Comparison of ENCODE assay signal across 15 mouse cellular contexts in the genomic region with DNA sequence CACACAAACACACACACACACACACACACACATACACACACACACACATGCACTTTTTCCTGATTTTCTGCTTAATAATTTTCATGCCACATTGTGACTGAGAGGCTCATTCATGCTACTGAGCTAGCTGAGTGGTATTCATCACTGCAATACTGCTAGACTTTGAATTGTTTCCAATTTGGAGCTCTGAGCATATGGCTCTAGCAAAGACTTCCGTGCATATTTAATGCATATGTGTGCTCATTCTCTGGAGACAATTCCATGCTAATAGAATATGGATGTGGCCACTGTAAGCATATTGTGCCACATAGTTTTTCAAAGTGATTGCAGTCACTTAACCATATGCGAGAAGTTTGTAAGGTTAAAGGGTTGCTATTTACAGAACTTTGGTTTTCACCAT.
DNase-seq lines count a peak whose midpoint lies in the region; ATAC-seq and TF ChIP-seq lines count a peak whose summit lies in the region.
"Had no signal": no experiment of that assay in that cellular context is flagged by ENCODE, and none has a peak within 500 bp of the region (broad histone marks: within the 10 kb centered on the region; RNA-seq: fewer than 3 reads in every experiment).

No protein-coding gene starts in this region.

- ATAC-seq in hindbrain, embryonic 15.5 days (ENCODE audit: low FRiP score, low read depth) = peak; percentile 71; the same call in 1 of the 2 replicates

- no peak overlapping the region for H3K27ac ChIP-seq in hindbrain, embryonic 15.5 days (replicated peaks)
- H3K27ac ChIP-seq: limb, embryonic 15.5 days; macrophage had no signal

- TF ChIP-seq POLR2A in brain, embryonic 14.5 days (IDR thresholded peaks at IDR 0.05; ENCODE audit: borderline replicate concordance, extremely low read depth, insufficient read depth, insufficient read length, poor library complexity, severe bottlenecking) = no peak

- no peaks in the 10 kb centered on the region for H3K27me3 ChIP-seq in hindbrain, embryonic 15.5 days
- H3K27me3 ChIP-seq: CH12.LX; limb, embryonic 15.5 days had no signal

- no peak overlapping the region for H3K4me2 ChIP-seq in hindbrain, embryonic 15.5 days
- H3K4me2 ChIP-seq: limb, embryonic 15.5 days had no signal

- no peak for TF ChIP-seq CTCF in brain, embryonic 14.5 days (IDR thresholded peaks at IDR 0.05; ENCODE audit: borderline replicate concordance, extremely low read depth, insufficient read depth, insufficient read length)

- H3K4me3 ChIP-seq in hindbrain, embryonic 15.5 days = no peak overlapping the region
- H3K4me3 ChIP-seq: limb, embryonic 15.5 days; myocyte had no signal

- 46% methylated on average over 2 of the region's 2 CpGs for WGBS in hindbrain, embryonic 15.5 days

- DNase-seq in layer of hippocampus, adult 9-10 months (ENCODE audit: low spot score) = peak; percentile 11
- DNase-seq in layer of hippocampus, postnatal 10 days (ENCODE audit: low spot score in 2 of 2) = no peak
- DNase-seq in brain, adult 2 months (ENCODE audit: low read depth, low spot score) = peak; percentile 48
- peak; percentile 89 for DNase-seq in brain, embryonic 14.5 days (ENCODE audit: low read depth)
- DNase-seq in adrenal gland, postnatal 4 days (ENCODE audit: low spot score in 2 of 2) = no peak
- no peak for DNase-seq in thymus, adult 18-20 months
- DNase-seq: cerebellum, adult 8-10 months; gastrocnemius, postnatal 14 days; lung, adult 18-20 months; thymus, postnatal 25 days had no signal

- no peaks in the 10 kb centered on the region for H3K4me1 ChIP-seq in hindbrain, embryonic 15.5 days (replicated peaks)
- H3K4me1 ChIP-seq: limb, embryonic 15.5 days had no signal

- no peaks in the 10 kb centered on the region for H3K9me3 ChIP-seq in hindbrain, embryonic 15.5 days
- H3K9me3 ChIP-seq: limb, embryonic 15.5 days had no signal

- no peak overlapping the region for H3K9ac ChIP-seq in hindbrain, embryonic 15.5 days
- H3K9ac ChIP-seq: limb, embryonic 15.5 days had no signal

- no peaks in the 10 kb centered on the region for H3K36me3 ChIP-seq in hindbrain, embryonic 15.5 days
- H3K36me3 ChIP-seq: limb, embryonic 15.5 days had no signal

Comparison
In these comparisons a context has a peak if more than half of its experiments do, and no peak if none do; other contexts are left out.
1. DNase-seq: peak in layer of hippocampus, adult 9-10 months (single experiment), brain, adult 2 months (single experiment) and brain, embryonic 14.5 days (single experiment); none in layer of hippocampus, postnatal 10 days (0 of 2), adrenal gland, postnatal 4 days (0 of 2) and thymus, adult 18-20 months (0 of 2).